In the genomic region with DNA sequence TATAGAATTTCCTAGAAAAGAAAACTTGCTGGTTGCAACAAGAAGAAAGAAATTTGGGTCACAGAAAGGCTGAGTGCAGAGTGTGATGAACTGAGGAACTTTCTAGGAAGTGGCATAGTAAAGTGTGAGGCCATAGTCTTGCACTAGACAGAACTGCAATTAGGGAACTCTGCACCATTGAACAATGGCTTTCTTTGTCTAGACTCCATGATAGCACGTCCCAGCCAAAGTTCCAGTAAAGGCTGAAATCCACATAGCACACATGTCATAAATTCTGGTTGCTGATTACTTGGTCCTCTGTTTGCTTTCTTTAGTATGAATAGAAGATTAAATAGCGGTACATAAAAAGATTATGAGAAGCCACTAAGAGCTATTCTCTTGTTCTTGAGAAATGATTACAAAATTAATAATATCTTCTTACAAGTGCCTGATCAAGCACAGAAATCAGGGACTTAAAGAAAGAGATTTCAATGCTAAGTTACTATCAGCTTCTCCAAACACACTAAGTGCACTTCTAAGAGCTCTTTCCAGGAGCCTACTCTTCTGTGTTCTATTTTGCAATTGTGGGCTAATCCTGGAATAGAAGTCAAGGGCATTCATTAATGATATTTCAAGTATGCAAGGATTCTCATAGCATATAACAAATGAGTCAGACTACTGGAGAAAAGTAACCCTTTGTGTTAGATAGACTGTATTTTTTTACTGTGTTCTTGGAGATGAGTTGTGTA, we compare ENCODE assay signal across 27 mouse cellular contexts.
DNase-seq lines count a peak whose midpoint lies in the region; ATAC-seq lines count a peak whose summit lies in the region.
"Had no signal": no experiment of that assay in that cellular context is flagged by ENCODE, and none has a peak within 500 bp of the region (broad histone marks: within the 10 kb centered on the region; RNA-seq: fewer than 3 reads in every experiment).

No protein-coding gene starts in this region.

- H3K4me2 ChIP-seq in lung, embryonic 16.5 days (ENCODE audit: low read depth, low read length), result no peak overlapping the region
- H3K4me2 ChIP-seq in intestine, embryonic 14.5 days (ENCODE audit: low read length), result no peak overlapping the region
- H3K4me2 ChIP-seq: embryonic facial prominence, embryonic 15.5 days; heart, embryonic 11.5 days; liver, embryonic 15.5 days; midbrain, embryonic 15.5 days; neural tube, embryonic 13.5 days had no signal

- peak; percentile 94 for ATAC-seq in lung, embryonic 16.5 days (ENCODE audit: low read depth)
- peak; percentile 91 for ATAC-seq in intestine, embryonic 14.5 days (replicated peaks; ENCODE audit: low FRiP score, low TSS enrichment, low read depth)
- ATAC-seq in monocyte, adult 5-6 weeks (replicated peaks; ENCODE audit: insufficient number of reproducible peaks, low FRiP score, low TSS enrichment, poor library complexity, severe bottlenecking), result no peak
- ATAC-seq: forebrain, embryonic 16.5 days; hindbrain, postnatal 0 days; midbrain, embryonic 15.5 days; Patski had no signal

- H3K4me1 ChIP-seq in lung, embryonic 16.5 days (replicated peaks; ENCODE audit: control insufficient read depth, insufficient read depth, low read length), result no peaks in the 10 kb centered on the region
- no peaks in the 10 kb centered on the region for H3K4me1 ChIP-seq in intestine, embryonic 14.5 days (replicated peaks; ENCODE audit: control insufficient read depth, insufficient read depth, low read length)
- H3K4me1 ChIP-seq in forebrain, embryonic 10.5 days, result no peaks in the 10 kb centered on the region
- H3K4me1 ChIP-seq: embryonic facial prominence, embryonic 15.5 days; limb, embryonic 10.5 days; liver, embryonic 15.5 days; megakaryocyte, embryonic 14.5 days; midbrain, embryonic 15.5 days; neural tube, embryonic 13.5 days had no signal

- H3K27ac ChIP-seq in lung, embryonic 16.5 days (ENCODE audit: low read length), result no peak overlapping the region
- H3K27ac ChIP-seq in intestine, embryonic 14.5 days (ENCODE audit: low read depth), result no peak overlapping the region
- H3K27ac ChIP-seq in forebrain, embryonic 10.5 days, result no peak overlapping the region
- H3K27ac ChIP-seq: embryonic facial prominence, embryonic 15.5 days; hindbrain, postnatal 0 days; kidney, postnatal 0 days; limb, embryonic 10.5 days; liver, embryonic 15.5 days; midbrain, embryonic 15.5 days; neural tube, embryonic 13.5 days had no signal

- 35% methylated on average over 2 of the region's 2 CpGs for WGBS in lung, embryonic 16.5 days
- 52% methylated on average over 2 of the region's 2 CpGs for WGBS in intestine, embryonic 14.5 days
- WGBS in forebrain, embryonic 10.5 days, result 74% methylated on average over 2 of the region's 2 CpGs

- H3K9ac ChIP-seq in lung, embryonic 16.5 days (ENCODE audit: low read length), result no peak overlapping the region
- no peak overlapping the region for H3K9ac ChIP-seq in intestine, embryonic 14.5 days (ENCODE audit: low read length)
- H3K9ac ChIP-seq: embryonic facial prominence, embryonic 15.5 days; liver, embryonic 15.5 days; midbrain, embryonic 15.5 days; neural tube, embryonic 13.5 days had no signal

- H3K36me3 ChIP-seq in lung, embryonic 16.5 days (ENCODE audit: control insufficient read depth, insufficient read depth, low read length), result no peaks in the 10 kb centered on the region
- H3K36me3 ChIP-seq in intestine, embryonic 14.5 days (ENCODE audit: control insufficient read depth, insufficient read depth, low read length), result no peaks in the 10 kb centered on the region
- H3K36me3 ChIP-seq in forebrain, embryonic 10.5 days (replicated peaks), result no peaks in the 10 kb centered on the region
- H3K36me3 ChIP-seq: embryonic facial prominence, embryonic 15.5 days; limb, embryonic 10.5 days; liver, embryonic 15.5 days; midbrain, embryonic 15.5 days; neural tube, embryonic 13.5 days had no signal

- no peak overlapping the region for H3K4me3 ChIP-seq in lung, embryonic 16.5 days (ENCODE audit: low read length)
- H3K4me3 ChIP-seq in intestine, embryonic 14.5 days (ENCODE audit: low read depth, low read length), result no peak overlapping the region
- H3K4me3 ChIP-seq in forebrain, embryonic 10.5 days, result no peak overlapping the region
- H3K4me3 ChIP-seq: embryonic facial prominence, embryonic 15.5 days; limb, embryonic 10.5 days; liver, embryonic 15.5 days; megakaryocyte, embryonic 14.5 days; midbrain, embryonic 15.5 days; myocyte; neural tube, embryonic 13.5 days had no signal

- H3K9me3 ChIP-seq in lung, embryonic 16.5 days (ENCODE audit: control insufficient read depth, low read length), result no peaks in the 10 kb centered on the region
- no peaks in the 10 kb centered on the region for H3K9me3 ChIP-seq in intestine, embryonic 14.5 days (ENCODE audit: control insufficient read depth, low read length)
- no peaks in the 10 kb centered on the region for H3K9me3 ChIP-seq in forebrain, embryonic 10.5 days
- H3K9me3 ChIP-seq: embryonic facial prominence, embryonic 15.5 days; limb, embryonic 10.5 days; liver, embryonic 15.5 days; megakaryocyte, embryonic 14.5 days; midbrain, embryonic 15.5 days; neural tube, embryonic 13.5 days had no signal

- no peaks in the 10 kb centered on the region for H3K27me3 ChIP-seq in lung, embryonic 16.5 days (ENCODE audit: control insufficient read depth, insufficient read depth, low read depth, low read length)
- no peaks in the 10 kb centered on the region for H3K27me3 ChIP-seq in intestine, embryonic 14.5 days (replicated peaks; ENCODE audit: control insufficient read depth, insufficient read depth, low read length)
- peaks cover 41% of the 10 kb centered on the region for H3K27me3 ChIP-seq in forebrain, embryonic 10.5 days (ENCODE audit: poor library complexity, severe bottlenecking)
- H3K27me3 ChIP-seq: embryonic facial prominence, embryonic 15.5 days; liver, embryonic 15.5 days; megakaryocyte, embryonic 14.5 days; midbrain, embryonic 15.5 days; neural tube, embryonic 13.5 days; Patski had no signal

- DNase-seq in lung, postnatal 14 days, result no peak
- DNase-seq in intestine, embryonic 14.5 days (ENCODE audit: low spot score), result no peak
- DNase-seq in retina, embryonic 14.5 days (ENCODE audit: low spot score), result peak; percentile 47
- DNase-seq in forebrain, embryonic 10.5 days (ENCODE audit: extremely low spot score, low spot score), result no peak
- DNase-seq in kidney, postnatal 36 days, result no peak
- DNase-seq: cerebellum, adult 11 months; cerebellum, adult 9-11 months; gastrocnemius, postnatal 10 days; heart, adult 11 months; kidney, adult 2 months; liver; right cerebral cortex, adult 18-20 months; right cerebral cortex, postnatal 4 days had no signal
